Mouse (Mus musculus) heart, embryonic 13.5 days (tissue): ENCODE results near the gene Cdhr3. TPM values are rescaled to one million over a fixed set of nuclear protein-coding genes. Genes with fewer than 3 reads are reported as not detected.

ENCODE experiments used
- ATAC-seq: fragments of 200-750 bp; cut with Nextera tagmentation; 2 replicates; pipeline ENCODE4 v1.8.0; 2017; ENCODE audit warnings: moderate TSS enrichment; ENCODE audit not compliant: insufficient number of reproducible peaks, low FRiP score, low TSS enrichment; ENCODE audit errors: extremely low read depth
- H3K27ac ChIP-seq: fragments of 300-500 bp; sonication (generic); replicated peaks from 2 replicates; pipeline ENCODE4 v1.5.1; 2015; ENCODE audit warnings: moderate library complexity, mild to moderate bottlenecking, inconsistent platforms
- H3K27me3 ChIP-seq: fragments of 300-500 bp; sonication (generic); replicated peaks from 2 replicates; pipeline ENCODE4 v1.6.1; 2015; ENCODE audit warnings: mild to moderate bottlenecking, inconsistent platforms
- H3K36me3 ChIP-seq: fragments of 300-500 bp; sonication (generic); 2 replicates; pipeline ENCODE4 v1.6.1; 2015; ENCODE audit warnings: mild to moderate bottlenecking, inconsistent platforms
- H3K4me1 ChIP-seq: fragments of 300-500 bp; sonication (generic); 2 replicates; pipeline ENCODE4 v1.6.1; 2015; ENCODE audit warnings: inconsistent platforms
- H3K4me2 ChIP-seq: fragments of 300-500 bp; sonication (generic); 2 replicates; pipeline ENCODE4 v1.6.1; 2015; ENCODE audit warnings: inconsistent platforms, mild to moderate bottlenecking, moderate library complexity
- H3K4me3 ChIP-seq: fragments of 300-500 bp; sonication (generic); 2 replicates; pipeline ENCODE4 v1.5.1; 2015; ENCODE audit warnings: moderate library complexity, mild to moderate bottlenecking, inconsistent platforms
- H3K9ac ChIP-seq: fragments of 300-500 bp; sonication (generic); 2 replicates; pipeline ENCODE4 v1.6.1; 2015; ENCODE audit warnings: inconsistent platforms, mild to moderate bottlenecking, moderate library complexity
- H3K9me3 ChIP-seq: fragments of 300-500 bp; sonication (generic); 2 replicates; pipeline ENCODE4 v1.6.1; 2016; ENCODE audit warnings: inconsistent platforms
- WGBS: fragments of 180-500 bp; shearing (Covaris S2); methylation state at CpG from one replicate; pipeline ENCODE4 v1.1.7; 2015; ENCODE audit warnings: mixed read lengths; 5-methylcytosine and 5-hydroxymethylcytosine counted together
- polyA plus RNA-seq: library from polyadenylated mRNA; unstranded; fragments of >200 nt; fragmentation: Nextera tagmentation; extraction: Ambion mirVana; gene quantifications from 2 replicates; pipeline ENCODE4 v1.2.1, GENCODE M21; 2015

Cdhr3 gene
- polyA plus RNA-seq, 1 experiment from 2014 or later: 0.17 TPM

DNA sequence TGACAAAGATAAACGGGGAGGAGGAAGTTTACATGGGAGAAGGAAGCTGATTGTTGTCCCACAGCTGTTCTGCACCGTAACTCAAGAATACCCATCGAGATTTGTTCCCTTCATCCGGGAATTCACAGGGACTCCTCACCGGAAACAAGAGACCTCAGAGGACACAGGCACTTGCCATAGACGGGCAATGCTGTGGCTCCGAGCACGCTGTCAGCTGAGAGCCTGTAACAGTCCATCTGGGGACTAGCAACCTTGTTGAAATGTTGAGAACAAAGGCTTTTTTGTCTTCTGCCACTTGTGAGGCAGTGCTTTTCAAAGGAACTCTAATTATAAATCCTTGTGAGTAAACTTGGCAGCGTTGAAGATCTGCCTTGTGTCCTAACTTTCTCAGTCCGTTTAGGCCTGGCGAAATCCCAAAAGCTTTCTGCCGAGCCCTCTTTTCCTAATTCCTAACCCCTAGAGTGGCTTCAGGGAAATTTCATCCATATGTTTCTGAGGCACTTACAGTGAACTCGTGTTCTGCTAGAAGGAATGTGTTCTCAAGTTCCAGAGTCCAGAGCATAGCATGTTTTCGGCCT, 18.3 kb upstream of the Cdhr3 start:
- Histone ChIP-seq H3K9ac (peak overlapping the region; percentile 54; the same call in 1 of the 2 replicates), H3K27ac (peak overlapping the region; percentile 76), H3K36me3 (no peaks in the 10 kb centered on the region), H3K27me3 (no peaks in the 10 kb centered on the region), H3K4me3 (no peak overlapping the region), H3K9me3 (no peaks in the 10 kb centered on the region), H3K4me2 (peak overlapping the region; percentile 38), H3K4me1 (peaks cover 26% of the 10 kb centered on the region)
- WGBS: 22% methylated on average over 14 of the region's 14 CpGs
- ATAC-seq: no peak

DNA sequence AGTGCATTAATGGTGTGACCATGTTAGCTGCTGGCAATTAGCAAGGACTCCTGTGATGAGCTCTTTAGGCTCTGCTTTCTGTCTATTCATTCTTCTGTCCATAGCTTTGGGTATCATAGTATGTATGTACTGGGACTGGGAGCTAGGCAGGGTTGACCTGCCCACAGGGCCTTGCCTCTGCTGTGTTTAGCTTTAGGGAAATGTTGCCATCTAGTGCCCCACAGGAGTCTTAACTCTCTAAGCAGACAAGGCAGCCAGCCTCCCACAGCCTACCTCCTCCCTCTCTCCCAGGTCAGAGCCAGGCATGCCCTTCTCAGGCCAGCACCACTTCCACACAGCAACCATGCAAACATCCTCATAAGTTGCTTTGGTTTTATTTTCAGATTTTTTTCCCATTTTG, 16.9 kb upstream of the Cdhr3 start:
- Histone ChIP-seq H3K4me1 (peaks cover 32% of the 10 kb centered on the region), H3K9me3 (no peaks in the 10 kb centered on the region), H3K4me2 (no peak overlapping the region), H3K9ac (no peak overlapping the region), H3K27ac (no peak overlapping the region), H3K27me3 (no peaks in the 10 kb centered on the region), H3K4me3 (no peak overlapping the region), H3K36me3 (no peaks in the 10 kb centered on the region)
- peak; percentile 42; the same call in 1 of the 2 replicates for ATAC-seq

DNA sequence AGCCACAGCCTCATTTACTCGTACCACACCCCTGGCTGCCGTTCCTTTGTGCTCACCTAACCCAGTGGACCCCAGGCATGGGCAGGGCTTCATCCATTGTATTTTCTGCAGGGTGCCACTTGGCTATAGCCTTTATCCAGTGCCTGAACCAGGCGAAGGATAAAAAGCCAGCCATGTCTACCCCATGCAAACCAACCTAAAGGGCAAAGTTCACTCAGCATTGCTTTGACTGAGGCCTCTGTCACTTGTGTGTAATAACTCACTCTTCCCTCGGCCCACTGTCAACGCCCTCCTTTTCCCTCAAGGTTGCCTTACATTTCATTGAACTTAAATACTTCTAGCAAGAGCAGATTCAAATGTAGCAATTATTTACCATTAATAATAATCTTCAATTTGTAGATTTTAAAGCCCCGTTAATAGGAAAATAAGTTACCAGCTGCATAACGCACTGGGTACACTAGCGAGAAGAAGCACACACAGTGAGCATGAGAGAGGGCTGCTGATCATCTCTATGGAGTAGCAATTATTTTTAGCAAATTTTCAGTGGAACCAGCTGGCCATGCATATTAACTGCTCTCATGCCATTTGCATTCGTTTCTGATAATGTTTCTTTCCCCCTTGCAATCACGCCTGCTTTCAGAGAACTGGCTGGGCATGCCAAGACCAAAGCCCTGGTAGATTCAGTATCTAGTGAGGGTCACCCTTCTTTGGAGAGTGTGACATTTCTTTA, 13.9 kb upstream of the Cdhr3 start:
- no peaks in the 10 kb centered on the region for H3K9me3 ChIP-seq
- no peak for ATAC-seq
- H3K27ac ChIP-seq: no peak overlapping the region
- H3K4me1 ChIP-seq: peaks cover 25% of the 10 kb centered on the region
- no peak overlapping the region for H3K9ac ChIP-seq
- no peak overlapping the region for H3K4me3 ChIP-seq
- H3K36me3 ChIP-seq: no peaks in the 10 kb centered on the region
- no peaks in the 10 kb centered on the region; the same call in 1 of the 2 replicates for H3K27me3 ChIP-seq
- H3K4me2 ChIP-seq: no peak overlapping the region
- WGBS: 83% methylated on average over 10 of the region's 10 CpGs

DNA sequence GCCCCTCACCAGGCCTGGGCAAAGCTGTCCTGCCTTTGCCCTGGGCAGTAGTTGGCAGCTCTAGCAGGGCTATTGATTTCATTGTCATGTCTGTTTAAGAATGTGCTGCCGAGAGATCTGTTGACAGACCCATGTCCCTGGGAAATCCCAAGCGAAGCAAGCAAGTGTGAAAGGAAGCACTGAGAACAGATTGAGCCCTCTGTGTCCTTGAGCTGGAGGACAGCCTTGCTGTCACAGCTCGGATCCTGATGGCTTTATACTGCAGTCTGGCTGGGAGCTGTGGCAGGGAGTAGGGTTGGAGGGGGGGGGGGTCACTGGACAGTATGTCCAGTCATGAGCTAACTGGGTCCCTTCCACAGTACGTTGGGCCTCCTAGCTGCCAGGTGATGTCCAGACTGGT, 13.0 kb upstream of the Cdhr3 start:
- WGBS: 41% methylated on average over 4 of the region's 4 CpGs
- ATAC-seq: no peak

DNA sequence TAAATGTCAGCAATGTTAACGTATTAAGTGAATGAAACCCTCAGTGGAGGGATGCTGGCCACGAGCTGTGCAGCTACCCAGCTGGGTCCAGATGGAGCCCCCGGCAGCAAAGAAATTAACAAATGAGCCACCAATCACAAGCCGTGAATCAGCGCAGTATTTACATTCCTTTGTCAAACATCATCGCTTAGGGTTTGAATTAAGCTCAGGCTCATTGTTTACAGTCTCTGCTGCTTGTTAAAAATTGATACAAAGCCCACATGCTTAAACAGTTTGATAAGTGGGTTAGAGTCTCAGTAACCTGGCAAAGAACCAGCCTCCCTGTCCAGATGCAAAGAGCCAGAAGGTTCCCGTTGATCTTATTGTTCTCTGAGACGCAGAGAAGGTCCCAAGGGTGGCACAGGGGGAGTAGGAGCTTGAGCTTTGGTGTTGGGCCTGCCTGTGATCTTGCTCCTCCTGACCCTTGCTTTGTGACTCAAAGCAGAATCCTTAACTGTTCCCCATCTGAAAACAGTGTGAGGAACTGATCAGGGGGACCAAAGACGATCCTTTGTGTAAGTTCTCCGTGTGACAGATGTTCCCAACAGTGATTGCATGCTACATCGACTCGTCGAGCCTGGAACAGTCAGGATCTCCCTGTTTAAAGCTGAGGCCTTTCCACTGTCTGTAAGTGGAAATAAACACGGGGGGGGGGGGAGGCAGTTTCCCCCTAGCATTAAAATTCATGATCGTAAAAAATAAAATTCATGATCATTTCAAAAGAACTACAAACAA, 9.9 kb upstream of the Cdhr3 start:
- Histone ChIP-seq H3K4me3 (no peak overlapping the region), H3K9me3 (no peaks in the 10 kb centered on the region), H3K4me1 (peaks cover 11% of the 10 kb centered on the region), H3K27ac (no peak overlapping the region), H3K27me3 (no peaks in the 10 kb centered on the region; the same call in 1 of the 2 replicates), H3K4me2 (no peak overlapping the region), H3K9ac (no peak overlapping the region), H3K36me3 (no peaks in the 10 kb centered on the region)
- 59% methylated on average over 15 of the region's 15 CpGs for WGBS
- no peak for ATAC-seq

More for the DNA sequence above, 13.0 kb upstream of the Cdhr3 start:
- Histone ChIP-seq H3K36me3 (no peaks in the 10 kb centered on the region), H3K27me3 (no peaks in the 10 kb centered on the region; the same call in 1 of the 2 replicates), H3K4me2 (no peak overlapping the region), H3K4me1 (peaks cover 17% of the 10 kb centered on the region), H3K4me3 (no peak overlapping the region), H3K27ac (no peak overlapping the region), H3K9me3 (no peaks in the 10 kb centered on the region), H3K9ac (no peak overlapping the region)

DNA sequence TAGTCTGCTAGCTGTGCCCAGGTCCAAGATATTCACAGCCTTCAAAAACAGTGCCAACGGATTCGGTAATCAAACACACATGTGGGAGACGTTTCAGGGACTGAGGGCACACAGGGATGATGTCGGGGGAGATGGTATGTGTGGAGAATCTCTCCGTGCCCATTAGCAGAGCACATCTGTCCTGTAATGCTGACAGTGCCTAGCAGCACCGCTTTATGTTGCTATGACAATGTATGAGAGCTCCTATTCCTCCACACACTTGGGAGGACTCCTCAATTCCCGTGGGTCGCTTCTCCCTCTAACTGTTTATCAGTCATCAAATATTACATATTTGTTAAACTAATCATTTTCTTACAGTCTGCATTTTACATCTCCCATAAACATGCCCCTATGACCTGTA, 9.0 kb upstream of the Cdhr3 start:
- Histone ChIP-seq H3K36me3 (no peaks in the 10 kb centered on the region), H3K4me1 (peaks cover 11% of the 10 kb centered on the region), H3K9me3 (no peaks in the 10 kb centered on the region), H3K4me2 (no peak overlapping the region), H3K9ac (no peak overlapping the region), H3K27ac (no peak overlapping the region), H3K27me3 (no peaks in the 10 kb centered on the region; the same call in 1 of the 2 replicates), H3K4me3 (no peak overlapping the region)
- ATAC-seq: no peak
- WGBS: 77% methylated on average over 8 of the region's 8 CpGs

DNA sequence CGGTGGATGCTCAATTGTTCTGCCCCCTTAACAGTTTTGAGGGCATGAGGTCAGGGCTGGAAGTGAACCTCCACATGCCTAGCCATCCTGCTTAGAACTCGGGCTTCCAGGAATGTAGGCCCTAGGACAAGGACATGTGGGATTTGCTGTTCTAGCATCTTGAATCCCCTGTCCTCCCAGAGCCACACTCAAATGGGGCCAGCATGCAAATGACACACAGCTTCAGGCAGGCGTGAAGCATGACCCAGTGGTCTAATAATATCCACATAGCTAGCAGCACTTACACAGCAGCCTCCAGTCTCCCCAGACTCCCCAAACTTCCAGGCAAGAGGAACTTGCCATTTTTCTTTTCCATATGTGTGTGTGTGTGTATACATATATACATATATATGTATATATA, 3.3 kb upstream of the Cdhr3 start:
- WGBS: 49% methylated on average over 3 of the region's 3 CpGs
- Histone ChIP-seq H3K4me3 (no peak overlapping the region), H3K36me3 (no peaks in the 10 kb centered on the region), H3K4me2 (no peak overlapping the region), H3K9me3 (no peaks in the 10 kb centered on the region), H3K4me1 (no peaks in the 10 kb centered on the region), H3K9ac (no peak overlapping the region), H3K27ac (no peak overlapping the region), H3K27me3 (peaks cover 3% of the 10 kb centered on the region; the same call in 1 of the 2 replicates)
- ATAC-seq: no peak

DNA sequence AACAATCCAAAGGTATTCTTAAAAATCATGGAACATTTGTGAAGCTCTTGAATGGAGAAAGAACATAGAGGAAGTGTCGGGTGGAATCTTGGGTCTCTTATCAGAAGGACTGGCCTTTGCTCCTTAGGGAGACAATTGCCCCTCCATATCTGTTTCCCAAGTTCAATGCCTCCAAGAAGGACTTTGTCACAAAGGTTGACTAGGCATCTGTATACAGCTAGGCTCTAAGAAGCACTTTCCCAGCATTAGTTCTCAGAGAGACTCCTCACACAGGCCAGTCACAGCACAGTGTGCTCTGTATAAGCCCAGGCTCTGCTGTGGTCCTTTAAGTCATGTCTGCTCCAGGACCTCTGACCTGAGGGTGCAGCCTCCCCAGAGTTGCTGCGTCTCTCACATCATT, 479 bp downstream of the Cdhr3 start:
- H3K4me3 ChIP-seq: no peak overlapping the region
- no peak overlapping the region for H3K27ac ChIP-seq
- peaks cover 3% of the 10 kb centered on the region for H3K27me3 ChIP-seq
- WGBS: 67% methylated on average over 2 of the region's 2 CpGs
- H3K4me1 ChIP-seq: no peaks in the 10 kb centered on the region
- no peaks in the 10 kb centered on the region for H3K36me3 ChIP-seq
- H3K9ac ChIP-seq: no peak overlapping the region
- ATAC-seq: no peak
- no peak overlapping the region for H3K4me2 ChIP-seq
- H3K9me3 ChIP-seq: no peaks in the 10 kb centered on the region

DNA sequence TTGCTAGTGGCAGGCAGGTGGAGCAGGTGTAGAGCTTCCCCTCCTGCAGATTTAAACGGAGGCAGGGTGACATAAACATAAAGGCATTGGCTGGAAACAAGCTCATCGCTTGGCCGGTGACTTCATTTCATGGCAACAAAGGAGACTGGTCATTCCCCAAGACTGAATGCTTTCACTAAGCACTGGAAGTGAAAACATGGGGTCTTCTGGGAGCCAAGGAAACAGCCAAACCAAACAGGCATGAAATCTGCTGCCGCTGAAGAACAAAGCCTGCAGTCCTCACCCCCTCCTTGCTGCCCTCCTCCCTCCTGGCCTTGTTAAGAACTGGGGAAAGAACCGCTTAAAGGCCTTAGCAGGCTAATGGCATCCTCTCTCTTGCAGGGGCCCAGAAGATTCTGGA, 6.5 kb downstream of the Cdhr3 start:
- no peaks in the 10 kb centered on the region for H3K9me3 ChIP-seq
- no peaks in the 10 kb centered on the region for H3K36me3 ChIP-seq
- H3K27ac ChIP-seq: no peak overlapping the region
- H3K4me3 ChIP-seq: no peak overlapping the region
- no peak for ATAC-seq
- peaks cover 28% of the 10 kb centered on the region for H3K27me3 ChIP-seq
- peaks cover 13% of the 10 kb centered on the region for H3K4me1 ChIP-seq
- 65% methylated on average over 5 of the region's 5 CpGs for WGBS
- no peak overlapping the region for H3K9ac ChIP-seq
- H3K4me2 ChIP-seq: no peak overlapping the region

DNA sequence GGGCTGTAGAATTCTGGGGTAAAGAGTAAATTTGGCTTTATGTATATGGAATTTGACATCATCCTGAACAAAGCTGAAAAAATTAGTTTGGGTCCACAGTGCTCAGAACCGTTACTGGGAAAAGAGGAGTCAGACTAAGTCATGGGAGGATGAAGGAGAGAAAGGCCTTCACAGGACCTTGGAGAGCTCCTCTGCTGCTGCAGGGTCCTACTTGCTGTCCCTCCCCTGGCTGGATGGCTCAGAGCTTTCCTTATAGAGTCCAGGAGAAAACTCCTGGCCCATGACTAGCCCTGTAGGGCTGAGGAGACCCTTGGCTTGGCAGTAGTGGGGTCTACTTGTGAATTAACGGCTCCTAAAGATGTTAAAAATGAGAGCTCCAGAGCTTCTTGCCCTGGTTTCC, 8.0 kb downstream of the Cdhr3 start:
- no peak for ATAC-seq
- 22% methylated on average over 2 of the region's 2 CpGs for WGBS

DNA sequence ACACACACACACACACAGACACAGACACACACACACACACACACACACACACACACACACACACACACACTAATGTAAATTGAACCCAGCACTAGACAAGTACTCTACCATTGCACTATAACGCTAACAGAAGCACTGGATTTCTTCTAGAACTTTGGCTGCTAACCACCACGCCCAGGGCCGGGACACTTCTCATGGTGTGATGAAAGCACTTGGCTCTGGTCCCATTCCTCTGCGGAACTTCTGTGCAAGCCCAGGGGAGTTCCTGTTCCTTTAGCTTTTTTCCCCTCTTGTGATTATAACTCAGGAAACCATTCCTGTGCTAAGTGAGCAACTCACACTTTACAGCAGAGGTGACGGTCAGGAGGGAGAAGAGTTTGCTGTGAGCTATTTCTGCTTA, 9.3 kb downstream of the Cdhr3 start:
- Histone ChIP-seq H3K4me1 (peaks cover 13% of the 10 kb centered on the region), H3K4me3 (no peak overlapping the region), H3K9ac (no peak overlapping the region), H3K27ac (no peak overlapping the region), H3K36me3 (no peaks in the 10 kb centered on the region), H3K9me3 (no peaks in the 10 kb centered on the region), H3K27me3 (peaks cover 50% of the 10 kb centered on the region), H3K4me2 (no peak overlapping the region)
- no peak for ATAC-seq
- WGBS: 13% methylated on average over 5 of the region's 5 CpGs

More for the DNA sequence above, 8.0 kb downstream of the Cdhr3 start:
- Histone ChIP-seq H3K9me3 (no peaks in the 10 kb centered on the region), H3K4me1 (peaks cover 13% of the 10 kb centered on the region), H3K27ac (no peak overlapping the region), H3K4me2 (no peak overlapping the region), H3K9ac (no peak overlapping the region), H3K4me3 (no peak overlapping the region), H3K36me3 (no peaks in the 10 kb centered on the region), H3K27me3 (peaks cover 43% of the 10 kb centered on the region)
